Mouse (Mus musculus) gastrocnemius, postnatal 4 days (tissue): ENCODE measurements around the gene Defa31. TPM values are rescaled to one million over a fixed set of nuclear protein-coding genes. Genes with fewer than 3 reads are reported as not detected.
"Not testable (repeated sequence)": the region's sequence is repeated elsewhere in the genome, so short reads cannot be mapped to it uniquely, and the experiment has no call there.

Experiments used
- DNase-seq, 2 experiments: peaks; one replicate each; pipeline ENCODE4 v3.0.0; 2021 to 2022; ENCODE audit warnings: low spot score in 2 of 2, mixed read lengths in 2 of 2
- long read RNA-seq, 2 experiments: library from polyadenylated mRNA; stranded (forward); transcript quantifications; one replicate each; pipeline ENCODE4 v2.0.0; 2021
- total RNA-seq, 2 experiments: library from RNA; stranded (reverse); gene quantifications; 2 replicates each; pipeline ENCODE4 v1.2.3; 2021

The Defa31 gene
- not detected for total RNA-seq
- long read RNA-seq, experiment 1: 0 reads
- long read RNA-seq, experiment 2: 0 reads

DNA sequence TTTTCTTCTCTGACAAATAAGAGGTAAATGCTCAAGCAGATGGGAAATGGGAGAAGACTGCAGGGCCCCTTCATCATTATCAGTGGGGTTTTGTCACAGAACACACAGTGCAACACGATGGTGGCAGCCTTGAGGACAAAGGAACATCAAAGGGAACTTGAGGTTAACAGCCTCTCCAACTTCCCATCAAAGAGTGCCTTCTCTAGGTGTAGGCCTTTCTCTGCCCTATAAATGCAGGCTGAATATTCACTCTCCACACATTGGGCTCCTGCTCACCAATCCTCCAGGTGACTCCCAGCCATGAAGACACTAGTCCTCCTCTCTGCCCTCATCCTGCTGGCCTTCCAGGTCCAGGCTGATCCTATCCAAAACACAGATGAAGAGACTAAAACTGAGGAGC, at the start of gene Defa31:
Gene Defa31, plus strand, starts transcription at position 301 of the 400 bp plus-strand sequence.
- DNase-seq: not testable (repeated sequence)

DNA sequence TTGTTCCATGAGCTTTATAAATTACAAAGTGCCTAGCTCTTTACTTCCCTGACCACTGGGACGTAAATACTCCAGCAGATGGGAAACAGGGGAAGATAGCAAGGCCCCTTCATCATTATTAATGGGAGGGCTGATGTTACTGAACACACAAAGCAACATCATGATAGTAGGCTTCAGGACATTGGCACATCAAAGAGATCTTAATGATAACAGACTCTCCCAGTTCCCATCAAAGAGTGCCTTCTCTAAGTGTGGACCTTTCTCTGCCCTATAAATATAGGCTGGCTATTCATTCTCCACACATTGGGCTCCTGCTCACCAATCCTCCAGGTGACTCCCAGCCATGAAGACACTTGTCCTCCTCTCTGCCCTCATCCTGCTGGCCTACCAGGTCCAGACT, 29.4 kb upstream of the Defa31 start, which contains the start of gene Defa22:
Gene Defa22, plus strand, starts transcription at position 301 of the 400 bp plus-strand sequence.
- not testable (repeated sequence) for DNase-seq

DNA sequence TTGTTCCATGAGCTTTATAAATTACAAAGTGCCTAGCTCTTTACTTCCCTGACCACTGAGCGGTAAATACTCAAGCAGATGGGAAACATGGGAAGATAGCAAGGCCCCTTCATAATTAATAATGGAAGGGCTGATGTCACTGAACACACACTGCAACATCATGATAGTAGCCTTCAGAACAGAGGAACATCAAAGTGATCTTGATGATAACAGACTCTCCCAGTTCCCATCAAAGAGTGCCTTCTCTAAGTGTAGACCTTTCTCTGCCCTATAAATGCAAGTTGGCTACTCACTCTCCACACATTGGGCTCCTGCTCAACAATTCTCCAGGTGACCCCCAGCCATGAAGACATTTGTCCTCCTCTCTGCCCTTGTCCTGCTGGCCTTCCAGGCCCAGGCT, 9.8 kb downstream of the Defa31 start, which contains the start of gene Gm15293:
Gene Gm15293, plus strand, starts transcription at position 301 of the 400 bp plus-strand sequence.
- DNase-seq: not testable (repeated sequence)

Other genes with a start within 250 kb of the Defa31 start
- gene AY761185, start 246.9 kb upstream of the Defa31 start, total RNA-seq: not detected
- gene Defa21, start 166.1 kb upstream of the Defa31 start, total RNA-seq: not detected
- gene Defa23, start 136.6 kb upstream of the Defa31 start, total RNA-seq: not detected
- not detected for gene Defa35, start 126.6 kb upstream of the Defa31 start, total RNA-seq
- not detected for gene Defa25, start 107.2 kb upstream of the Defa31 start, total RNA-seq
- gene Gm14851, start 95.6 kb upstream of the Defa31 start, total RNA-seq: not detected
- not detected for gene Defa30, start 57.0 kb upstream of the Defa31 start, total RNA-seq
- not detected for gene Defa22, start 29.3 kb upstream of the Defa31 start, total RNA-seq
- gene Gm15293, start 9.9 kb downstream of the Defa31 start, total RNA-seq: not detected
- not detected for gene Gm15292, start 58.1 kb downstream of the Defa31 start, total RNA-seq
- gene Defa27, start 123.9 kb downstream of the Defa31 start, total RNA-seq: not detected
- gene Defa29, start 135.4 kb downstream of the Defa31 start, total RNA-seq: not detected
- gene Defa2, start 186.9 kb downstream of the Defa31 start, total RNA-seq: not detected
- not detected for gene Defa33, start 200.2 kb downstream of the Defa31 start, total RNA-seq
- gene Defa36, start 235.8 kb downstream of the Defa31 start, total RNA-seq: not detected